Mouse (Mus musculus) thymus, adult 2 months (tissue): ENCODE data around the gene Cobll1.

Experiments
- CTCF ChIP-seq: fragments of 200-500 bp; IDR thresholded peaks from 2 replicates; pipeline ENCODE4 v1.5.1; 2012; ENCODE audit warnings: mild to moderate bottlenecking, control low read depth, low read length, moderate library complexity, borderline replicate concordance; ENCODE audit not compliant: control insufficient read depth, poor library complexity, insufficient read depth; ENCODE audit errors: extremely low read depth
- POLR2A ChIP-seq: fragments of 200-500 bp; IDR thresholded peaks from 2 replicates; pipeline ENCODE4 v1.6.1; 2012; ENCODE audit warnings: mild to moderate bottlenecking, low read length, control low read depth, moderate library complexity; ENCODE audit not compliant: control insufficient read depth, poor library complexity, insufficient read depth; ENCODE audit errors: extremely low read depth

- no peak for TF ChIP-seq CTCF
- no peak for TF ChIP-seq POLR2A
These were observed 139.2 kb downstream of the Cobll1 start for GRCm38 (mm10) chr2:65100001-65100400.
